Mouse (Mus musculus): ENCODE results near the gene Wdr38. TPM values are rescaled to one million over a fixed set of nuclear protein-coding genes. Genes with fewer than 3 reads are reported as not detected.

Gene Wdr38
- polyA plus RNA-seq, 1 experiment from 2014 or later: 0.78 TPM

DNA sequence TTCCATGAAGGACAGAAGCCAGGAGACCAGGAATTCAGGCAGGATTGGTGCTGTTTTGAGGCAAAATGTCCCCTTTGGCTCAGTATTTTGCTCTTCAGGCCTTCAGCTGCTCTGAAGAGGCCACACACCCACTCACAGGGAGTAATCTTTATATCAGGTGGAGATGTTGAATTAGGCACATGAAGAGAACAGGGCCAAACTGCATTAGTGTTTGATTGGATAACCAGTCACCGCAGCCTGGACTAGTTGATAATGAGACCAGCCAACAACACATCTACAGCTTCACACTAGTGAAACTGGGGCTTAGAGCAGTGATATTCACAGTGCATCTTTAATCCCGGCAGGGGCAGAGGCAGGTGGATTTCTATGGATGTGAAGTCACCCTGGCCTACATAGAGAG is 8.3 kb upstream of the Wdr38 start:
- 89% methylated on average over 2 of the region's 2 CpGs for WGBS
- TF ChIP-seq CTCF (IDR thresholded peaks at IDR 0.05; ENCODE audit: low read depth): no peak
- H3K36me3 ChIP-seq (ENCODE audit: control insufficient read depth, insufficient read depth): no peaks in the 10 kb centered on the region
- no peak overlapping the region for H3K27ac ChIP-seq (ENCODE audit: low read depth, low read length)
- H3K4me2 ChIP-seq (replicated peaks; ENCODE audit: low read depth): no peak overlapping the region
- no peak overlapping the region for H3K9ac ChIP-seq (ENCODE audit: low read depth, low read length)
- H3K27me3 ChIP-seq (replicated peaks; ENCODE audit: control insufficient read depth, insufficient read depth, low read length): no peaks in the 10 kb centered on the region
- no peak overlapping the region for H3K4me3 ChIP-seq (ENCODE audit: low read depth, low read length)
- no peak for ATAC-seq
- H3K4me1 ChIP-seq (replicated peaks; ENCODE audit: control insufficient read depth, insufficient read depth, low read length): no peaks in the 10 kb centered on the region
- H3K9me3 ChIP-seq (ENCODE audit: control insufficient read depth): no peaks in the 10 kb centered on the region

DNA sequence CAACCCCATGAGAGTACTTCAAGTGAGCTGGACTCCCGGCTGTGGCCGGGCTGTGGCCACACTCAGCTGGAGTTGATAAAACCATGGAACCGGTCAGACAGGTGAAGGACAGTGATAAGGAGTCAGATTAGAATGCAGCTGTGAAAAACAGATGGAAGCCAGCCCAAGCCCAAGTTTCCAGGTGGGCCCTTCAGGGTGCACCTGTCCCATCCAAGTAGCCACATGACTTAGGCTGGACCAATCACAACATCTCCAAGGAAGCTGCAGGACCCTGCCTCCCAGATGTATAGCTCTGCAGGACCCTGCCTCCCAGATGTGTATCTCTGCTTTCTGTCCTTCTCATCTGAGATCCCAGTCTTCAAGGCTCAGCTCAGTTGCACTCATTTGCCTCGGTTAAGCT is 5.3 kb upstream of the Wdr38 start:
- H3K9ac ChIP-seq (ENCODE audit: low read depth, low read length): no peak overlapping the region
- no peaks in the 10 kb centered on the region for H3K9me3 ChIP-seq (ENCODE audit: control insufficient read depth)
- H3K4me3 ChIP-seq (ENCODE audit: low read depth, low read length): no peak overlapping the region
- 40% methylated on average over 4 of the region's 4 CpGs for WGBS
- no peak for TF ChIP-seq CTCF (IDR thresholded peaks at IDR 0.05; ENCODE audit: low read depth)
- H3K4me2 ChIP-seq (replicated peaks; ENCODE audit: low read depth): 0 out of 2 replicates have a peak overlapping the region, but pooled peaks have one; percentile 24
- peak; percentile 50; the same call in 1 of the 2 replicates for ATAC-seq
- no peaks in the 10 kb centered on the region for H3K4me1 ChIP-seq (replicated peaks; ENCODE audit: control insufficient read depth, insufficient read depth, low read length)
- H3K36me3 ChIP-seq (ENCODE audit: control insufficient read depth, insufficient read depth): no peaks in the 10 kb centered on the region
- no peak overlapping the region for H3K27ac ChIP-seq (ENCODE audit: low read depth, low read length)
- no peaks in the 10 kb centered on the region for H3K27me3 ChIP-seq (replicated peaks; ENCODE audit: control insufficient read depth, insufficient read depth, low read length)

GRCm38 (mm10) chr2:38992452-38992851 is 4.8 kb upstream of the Wdr38 start:
- H3K9me3 ChIP-seq (ENCODE audit: control insufficient read depth): no peaks in the 10 kb centered on the region
- no peak for TF ChIP-seq CTCF (IDR thresholded peaks at IDR 0.05; ENCODE audit: low read depth)
- H3K4me3 ChIP-seq (ENCODE audit: low read depth, low read length): no peak overlapping the region
- H3K36me3 ChIP-seq (ENCODE audit: control insufficient read depth, insufficient read depth): no peaks in the 10 kb centered on the region
- H3K4me2 ChIP-seq (replicated peaks; ENCODE audit: low read depth): 0 out of 2 replicates have a peak overlapping the region, but pooled peaks have one; percentile 24
- no peaks in the 10 kb centered on the region; the same call in 1 of the 2 replicates for H3K4me1 ChIP-seq (replicated peaks; ENCODE audit: control insufficient read depth, insufficient read depth, low read length)
- H3K27me3 ChIP-seq (replicated peaks; ENCODE audit: control insufficient read depth, insufficient read depth, low read length): no peaks in the 10 kb centered on the region
- no peak overlapping the region for H3K9ac ChIP-seq (ENCODE audit: low read depth, low read length)
- H3K27ac ChIP-seq (ENCODE audit: low read depth, low read length): no peak overlapping the region
- 19% methylated on average over 4 of the region's 4 CpGs for WGBS
- peak; percentile 59 for ATAC-seq

GRCm38 (mm10) chr2:38999381-38999780 is 2.1 kb downstream of the Wdr38 start:
- WGBS: 23% methylated on average over 4 of the region's 4 CpGs
- Histone ChIP-seq H3K4me3 (ENCODE audit: low read depth, low read length) (no peak overlapping the region), H3K36me3 (ENCODE audit: control insufficient read depth, insufficient read depth) (peaks cover 38% of the 10 kb centered on the region; the same call in 1 of the 2 replicates), H3K9me3 (ENCODE audit: control insufficient read depth) (no peaks in the 10 kb centered on the region), H3K9ac (ENCODE audit: low read depth, low read length) (no peak overlapping the region), H3K27ac (ENCODE audit: low read depth, low read length) (no peak overlapping the region), H3K27me3 (replicated peaks; ENCODE audit: control insufficient read depth, insufficient read depth, low read length) (no peaks in the 10 kb centered on the region), H3K4me1 (replicated peaks; ENCODE audit: control insufficient read depth, insufficient read depth, low read length) (no peaks in the 10 kb centered on the region; the same call in 1 of the 2 replicates), H3K4me2 (replicated peaks; ENCODE audit: low read depth) (no peak overlapping the region)
- TF ChIP-seq CTCF (IDR thresholded peaks at IDR 0.05; ENCODE audit: low read depth): no peak
- no peak for ATAC-seq

GRCm38 (mm10) chr2:38999910-39000586 is 2.8 kb downstream of the Wdr38 start:
- H3K4me1 ChIP-seq (replicated peaks; ENCODE audit: control insufficient read depth, insufficient read depth, low read length): no peaks in the 10 kb centered on the region; the same call in 1 of the 2 replicates
- TF ChIP-seq CTCF (IDR thresholded peaks at IDR 0.05; ENCODE audit: low read depth): no peak
- ATAC-seq: 0 out of 2 replicates have a peak, but pooled peaks have one; percentile 8
- 52% methylated on average over 8 of the region's 8 CpGs for WGBS
- H3K4me3 ChIP-seq (ENCODE audit: low read depth, low read length): no peak overlapping the region
- peaks cover 38% of the 10 kb centered on the region; the same call in 1 of the 2 replicates for H3K36me3 ChIP-seq (ENCODE audit: control insufficient read depth, insufficient read depth)
- H3K27me3 ChIP-seq (replicated peaks; ENCODE audit: control insufficient read depth, insufficient read depth, low read length): no peaks in the 10 kb centered on the region
- peak overlapping the region; percentile 28; the same call in 1 of the 2 replicates for H3K27ac ChIP-seq (ENCODE audit: low read depth, low read length)
- H3K9ac ChIP-seq (ENCODE audit: low read depth, low read length): no peak overlapping the region
- no peaks in the 10 kb centered on the region for H3K9me3 ChIP-seq (ENCODE audit: control insufficient read depth)
- no peak overlapping the region for H3K4me2 ChIP-seq (replicated peaks; ENCODE audit: low read depth)

DNA sequence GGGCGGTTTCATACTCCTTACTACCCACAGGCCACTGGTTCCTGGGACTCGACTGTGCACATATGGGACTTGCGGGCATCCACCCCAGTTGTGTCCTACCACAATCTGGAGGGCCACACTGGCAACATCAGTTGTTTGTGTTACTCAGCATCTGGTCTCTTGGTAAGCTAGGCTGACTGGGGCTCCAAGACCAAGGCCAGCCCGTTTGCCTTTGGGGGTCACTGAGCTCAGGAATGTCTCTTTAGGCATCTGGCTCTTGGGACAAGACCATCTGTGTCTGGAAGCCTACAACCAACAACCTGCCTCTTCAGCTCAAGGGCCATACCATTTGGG is 3.3 kb downstream of the Wdr38 start:
- no peak for ATAC-seq
- no peak for TF ChIP-seq CTCF (IDR thresholded peaks at IDR 0.05; ENCODE audit: low read depth)
- Histone ChIP-seq H3K27me3 (replicated peaks; ENCODE audit: control insufficient read depth, insufficient read depth, low read length) (no peaks in the 10 kb centered on the region), H3K4me1 (replicated peaks; ENCODE audit: control insufficient read depth, insufficient read depth, low read length) (no peaks in the 10 kb centered on the region; the same call in 1 of the 2 replicates), H3K36me3 (ENCODE audit: control insufficient read depth, insufficient read depth) (peaks cover 38% of the 10 kb centered on the region; the same call in 1 of the 2 replicates), H3K9me3 (ENCODE audit: control insufficient read depth) (no peaks in the 10 kb centered on the region), H3K27ac (ENCODE audit: low read depth, low read length) (0 out of 2 replicates have a peak overlapping the region, but pooled peaks have one; percentile 28), H3K4me3 (ENCODE audit: low read depth, low read length) (no peak overlapping the region), H3K4me2 (replicated peaks; ENCODE audit: low read depth) (no peak overlapping the region), H3K9ac (ENCODE audit: low read depth, low read length) (no peak overlapping the region)
- WGBS: 76% methylated on average over 4 of the region's 4 CpGs
